Mouse (Mus musculus) T-cell, adult 2 months (primary cell): Measurements from ENCODE around the gene H2al1o.
"Not testable (repeated sequence)": the region's sequence is repeated elsewhere in the genome, so short reads cannot be mapped to it uniquely, and the experiment has no call there.

Source experiments
- DNase-seq: peaks from one replicate; pipeline ENCODE4 v3.0.0; 2022; ENCODE audit warnings: low spot score

The H2al1o gene

GRCm38 (mm10) chrX:9572309-9572708 lies at the start of gene H2al1o:
H2al1o (minus strand) TSS chrX:9572409.
- not testable (repeated sequence) for DNase-seq

- not testable (repeated sequence) for DNase-seq
These were observed 25.8 kb upstream of the H2al1o start for GRCm38 (mm10) chrX:9598036-9598435.

GRCm38 (mm10) chrX:9536881-9537280 lies 35.3 kb downstream of the H2al1o start:
- no peak for DNase-seq
